Mouse (Mus musculus): Measurements from ENCODE around the gene Bub1b.

DNA sequence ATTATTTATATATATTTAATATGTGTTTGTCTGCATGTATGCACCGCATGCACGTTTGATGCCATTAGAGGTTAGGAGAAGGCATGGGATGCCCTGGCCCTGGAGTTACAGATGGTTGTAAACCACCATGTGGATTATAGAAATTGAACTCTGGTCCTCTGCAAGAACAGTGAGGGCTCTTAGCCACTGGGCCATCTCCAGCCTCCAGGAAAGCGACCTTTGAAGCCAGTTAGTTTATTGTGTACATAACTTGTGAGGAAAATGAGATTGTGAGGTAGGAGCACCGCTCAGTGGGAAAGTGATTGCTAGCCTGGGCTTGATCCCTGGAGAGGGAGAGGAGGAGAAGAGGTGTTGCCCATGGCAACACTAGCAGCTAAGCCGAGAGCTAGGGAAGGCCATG is 39.2 kb downstream of the Bub1b start:
- TF ChIP-seq CTCF (IDR thresholded peaks at IDR 0.05) (no peak), EP300 (IDR thresholded peaks at IDR 0.05) (no peak)

Measured in lung, postnatal 0 days (tissue).